Comparison of ENCODE assay signal across 18 mouse cellular contexts in genomic region chr8:94262626-94263297, GRCm38 (mm10). TPM values are rescaled to one million over a fixed set of nuclear protein-coding genes. Genes with fewer than 3 reads are reported as not detected.
DNase-seq lines count a peak whose midpoint lies in the region; ATAC-seq lines count a peak whose summit lies in the region.
"Had no signal": no experiment of that assay in that cellular context is flagged by ENCODE, and none has a peak within 500 bp of the region (broad histone marks: within the 10 kb centered on the region; RNA-seq: fewer than 3 reads in every experiment).

No protein-coding gene starts in this region.

- WGBS in embryonic facial prominence, embryonic 14.5 days: 80% methylated on average over 3 of the region's 3 CpGs
- 76% methylated on average over 3 of the region's 3 CpGs for WGBS in embryonic facial prominence, embryonic 10.5 days
- 79% methylated on average over 3 of the region's 3 CpGs for WGBS in embryonic facial prominence, embryonic 15.5 days
- WGBS in hindbrain, embryonic 14.5 days: 71% methylated on average over 3 of the region's 3 CpGs

- H3K27ac ChIP-seq in embryonic facial prominence, embryonic 14.5 days (replicated peaks; ENCODE audit: low read depth, low read length): no peak overlapping the region
- H3K27ac ChIP-seq in embryonic facial prominence, embryonic 10.5 days (replicated peaks): no peak overlapping the region
- no peak overlapping the region for H3K27ac ChIP-seq in embryonic facial prominence, embryonic 15.5 days (replicated peaks)
- H3K27ac ChIP-seq in hindbrain, embryonic 14.5 days: no peak overlapping the region
- H3K27ac ChIP-seq: forebrain, embryonic 12.5 days; neural tube, embryonic 12.5 days had no signal

- no peak overlapping the region for H3K4me2 ChIP-seq in embryonic facial prominence, embryonic 14.5 days (ENCODE audit: low read depth, low read length)
- no peak overlapping the region for H3K4me2 ChIP-seq in embryonic facial prominence, embryonic 15.5 days (replicated peaks)
- H3K4me2 ChIP-seq in hindbrain, embryonic 14.5 days (replicated peaks): no peak overlapping the region
- H3K4me2 ChIP-seq: forebrain, embryonic 12.5 days; neural tube, embryonic 12.5 days had no signal

- H3K27me3 ChIP-seq in embryonic facial prominence, embryonic 14.5 days (replicated peaks; ENCODE audit: control insufficient read depth, insufficient read depth, low read length): no peaks in the 10 kb centered on the region
- H3K27me3 ChIP-seq in embryonic facial prominence, embryonic 10.5 days (replicated peaks; ENCODE audit: low read depth, poor library complexity, severe bottlenecking): no peaks in the 10 kb centered on the region
- no peaks in the 10 kb centered on the region for H3K27me3 ChIP-seq in embryonic facial prominence, embryonic 15.5 days
- no peaks in the 10 kb centered on the region for H3K27me3 ChIP-seq in hindbrain, embryonic 14.5 days (ENCODE audit: control insufficient read depth, insufficient read depth, low read length)
- H3K27me3 ChIP-seq: forebrain, embryonic 12.5 days; neural tube, embryonic 12.5 days had no signal

- DNase-seq in embryonic facial prominence, embryonic 14.5 days (ENCODE audit: low spot score): no peak
- DNase-seq in embryonic facial prominence, embryonic 10.5 days (ENCODE audit: low spot score): no peak
- peak; percentile 33 for DNase-seq in left cerebral cortex, adult 11 months (ENCODE audit: low spot score)
- DNase-seq in left cerebral cortex, adult 8-10 months (ENCODE audit: low spot score in 2 of 2): no peak
- peak; percentile 32 for DNase-seq in 416B (ENCODE audit: low read depth)
- no peak for DNase-seq in kidney, adult 8-10 months
- no peak for DNase-seq in hindbrain, embryonic 14.5 days (ENCODE audit: low spot score)
- DNase-seq: adrenal gland, postnatal 25 days; gastrocnemius, postnatal 10 days; heart, postnatal 10 days; kidney, postnatal 25 days; layer of hippocampus, postnatal 36 days; lung, postnatal 10 days; midbrain, embryonic 14.5 days; thymus, adult 2 months had no signal

- H3K9me3 ChIP-seq in embryonic facial prominence, embryonic 14.5 days (ENCODE audit: control insufficient read depth, low read length): no peaks in the 10 kb centered on the region
- no peaks in the 10 kb centered on the region for H3K9me3 ChIP-seq in embryonic facial prominence, embryonic 10.5 days
- no peaks in the 10 kb centered on the region for H3K9me3 ChIP-seq in embryonic facial prominence, embryonic 15.5 days (replicated peaks)
- H3K9me3 ChIP-seq in hindbrain, embryonic 14.5 days (ENCODE audit: control insufficient read depth, low read length): no peaks in the 10 kb centered on the region
- H3K9me3 ChIP-seq: forebrain, embryonic 12.5 days; neural tube, embryonic 12.5 days had no signal

- no peak overlapping the region for H3K9ac ChIP-seq in embryonic facial prominence, embryonic 14.5 days (ENCODE audit: low read depth, low read length)
- no peak overlapping the region for H3K9ac ChIP-seq in embryonic facial prominence, embryonic 15.5 days
- no peak overlapping the region for H3K9ac ChIP-seq in hindbrain, embryonic 14.5 days
- H3K9ac ChIP-seq: forebrain, embryonic 12.5 days; neural tube, embryonic 12.5 days had no signal

- ATAC-seq in embryonic facial prominence, embryonic 14.5 days (ENCODE audit: low read depth): peak; percentile 63
- ATAC-seq in embryonic facial prominence, embryonic 15.5 days (ENCODE audit: insufficient number of reproducible peaks, low FRiP score, low TSS enrichment, low read depth): 0 out of 2 replicates have a peak, but pooled peaks have one; percentile 51
- ATAC-seq in hindbrain, embryonic 14.5 days (ENCODE audit: low FRiP score): no peak

- H3K36me3 ChIP-seq in embryonic facial prominence, embryonic 14.5 days (ENCODE audit: control insufficient read depth, insufficient read depth, low read length): no peaks in the 10 kb centered on the region
- H3K36me3 ChIP-seq in embryonic facial prominence, embryonic 10.5 days (replicated peaks): no peaks in the 10 kb centered on the region
- H3K36me3 ChIP-seq in embryonic facial prominence, embryonic 15.5 days: no peaks in the 10 kb centered on the region
- H3K36me3 ChIP-seq in hindbrain, embryonic 14.5 days (replicated peaks; ENCODE audit: control insufficient read depth, insufficient read depth): no peaks in the 10 kb centered on the region
- H3K36me3 ChIP-seq: forebrain, embryonic 12.5 days; neural tube, embryonic 12.5 days had no signal

- no peak overlapping the region for H3K4me3 ChIP-seq in embryonic facial prominence, embryonic 14.5 days (ENCODE audit: low read depth, low read length)
- H3K4me3 ChIP-seq in embryonic facial prominence, embryonic 10.5 days: no peak overlapping the region
- no peak overlapping the region for H3K4me3 ChIP-seq in embryonic facial prominence, embryonic 15.5 days (replicated peaks)
- H3K4me3 ChIP-seq in hindbrain, embryonic 14.5 days (replicated peaks; ENCODE audit: low read length): no peak overlapping the region
- H3K4me3 ChIP-seq: forebrain, embryonic 12.5 days; neural tube, embryonic 12.5 days had no signal

- H3K4me1 ChIP-seq in embryonic facial prominence, embryonic 14.5 days (ENCODE audit: control insufficient read depth, insufficient read depth, low read length): peaks cover 12% of the 10 kb centered on the region
- peaks cover 23% of the 10 kb centered on the region for H3K4me1 ChIP-seq in embryonic facial prominence, embryonic 10.5 days
- H3K4me1 ChIP-seq in embryonic facial prominence, embryonic 15.5 days: 0 out of 2 replicates have a peak, but pooled peaks cover 8% of the 10 kb centered on the region
- H3K4me1 ChIP-seq in hindbrain, embryonic 14.5 days (replicated peaks; ENCODE audit: control insufficient read depth, insufficient read depth, low read length): peaks cover 12% of the 10 kb centered on the region; the same call in 1 of the 2 replicates

RNA-seq across cellular contexts. Expression of gene Nup93, which starts 48.4 kb away (rescaled TPM):
- 60.9 and 77.0 TPM in 2 replicates for polyA plus RNA-seq in embryonic facial prominence, embryonic 14.5 days (2014; fragmentation: Nextera tagmentation; extraction: Ambion mirVana)
- polyA plus RNA-seq in embryonic facial prominence, embryonic 10.5 days (2016; fragmentation: Nextera tagmentation; extraction: Ambion mirVana): 150 and 152 TPM in 2 replicates
- 10 to 100 TPM; 48.3 to 54.1 (median 49.8) TPM for total RNA-seq in left cerebral cortex, adult 8-10 months (2022)
- 63.5 and 66.1 TPM in 2 replicates for polyA plus RNA-seq in embryonic facial prominence, embryonic 15.5 days (2015; fragmentation: Nextera tagmentation; extraction: Ambion mirVana)
- polyA plus RNA-seq in hindbrain, embryonic 14.5 days (2014; fragmentation: Nextera tagmentation; extraction: Ambion mirVana): 58.9 and 63.3 TPM in 2 replicates

Comparison
In these comparisons a context has a peak if more than half of its experiments do, and no peak if none do; other contexts are left out.
1. DNase-seq: peak in left cerebral cortex, adult 11 months (single experiment) and 416B (single experiment); none in embryonic facial prominence, embryonic 14.5 days (single experiment), embryonic facial prominence, embryonic 10.5 days (single experiment), left cerebral cortex, adult 8-10 months (0 of 2), kidney, adult 8-10 months (0 of 2) and hindbrain, embryonic 14.5 days (single experiment).